Mouse (Mus musculus) liver, postnatal 0 days (tissue): ENCODE data around the gene Hipk2. TPM values are rescaled to one million over a fixed set of nuclear protein-coding genes. Genes with fewer than 3 reads are reported as not detected.
"Not testable (repeated sequence)": the region's sequence is repeated elsewhere in the genome, so short reads cannot be mapped to it uniquely, and the experiment has no call there.

ENCODE experiments used
- ATAC-seq: fragments of 200-750 bp; cut with Nextera tagmentation; 2 replicates; pipeline ENCODE4 v1.8.0; 2017; ENCODE audit warnings: mild to moderate bottlenecking, moderate library complexity
- DNase-seq: peaks from one replicate; pipeline ENCODE4 v3.0.0-alpha.2; 2016
- H3K27ac ChIP-seq: fragments of 300-500 bp; sonication (generic); 2 replicates; pipeline ENCODE4 v1.5.1; 2014; ENCODE audit warnings: antibody characterized with exemption, moderate library complexity, mild to moderate bottlenecking, low read depth
- H3K27me3 ChIP-seq: fragments of 300-500 bp; sonication (generic); 2 replicates; pipeline ENCODE4 v1.6.1; 2014; ENCODE audit warnings: low read length, control low read depth, mixed read lengths; ENCODE audit not compliant: insufficient read depth
- H3K36me3 ChIP-seq: fragments of 300-500 bp; sonication (generic); replicated peaks from 2 replicates; pipeline ENCODE4 v1.6.1; 2014; ENCODE audit warnings: mild to moderate bottlenecking, control low read depth, low read length, moderate library complexity, mixed read lengths; ENCODE audit not compliant: insufficient read depth
- H3K4me1 ChIP-seq: fragments of 300-500 bp; sonication (generic); 2 replicates; pipeline ENCODE4 v1.6.1; 2014; ENCODE audit warnings: antibody characterized with exemption, mild to moderate bottlenecking, control low read depth; ENCODE audit not compliant: insufficient read depth
- H3K4me2 ChIP-seq: fragments of 300-500 bp; sonication (generic); 2 replicates; pipeline ENCODE4 v1.6.1; 2014; ENCODE audit warnings: low read depth, mild to moderate bottlenecking, low read length, moderate library complexity, mixed read lengths
- H3K4me3 ChIP-seq: fragments of 300-500 bp; sonication (generic); 2 replicates; pipeline ENCODE4 v1.5.1; 2014; ENCODE audit warnings: low read depth, low read length
- H3K9ac ChIP-seq: fragments of 300-500 bp; sonication (generic); replicated peaks from 2 replicates; pipeline ENCODE4 v1.6.1; 2014; ENCODE audit warnings: mild to moderate bottlenecking, moderate library complexity
- H3K9me3 ChIP-seq: fragments of 300-500 bp; sonication (generic); 2 replicates; pipeline ENCODE4 v1.6.1; 2016; ENCODE audit warnings: mild to moderate bottlenecking, control low read depth, low read length, mixed read lengths
- CTCF ChIP-seq: sonication (generic); IDR thresholded peaks from 2 replicates; pipeline ENCODE4 v1.5.1; 2016; ENCODE audit warnings: antibody characterized with exemption, low read depth
- EP300 ChIP-seq: IDR thresholded peaks from 2 replicates; pipeline ENCODE4 v1.6.1; 2016; ENCODE audit warnings: antibody characterized with exemption, low read depth, mild to moderate bottlenecking
- WGBS: fragments of 180-500 bp; shearing (Covaris S2); extraction: QIAGEN DNeasy Blood & Tissue Kit; methylation state at CpG from one replicate; pipeline ENCODE4 v1.1.7; 2014; ENCODE audit not compliant: insufficient replicate concordance; 5-methylcytosine and 5-hydroxymethylcytosine counted together
- polyA plus RNA-seq: library from polyadenylated mRNA; unstranded; fragments of >200 nt; fragmentation: Nextera tagmentation; extraction: Ambion mirVana; gene quantifications from 2 replicates; pipeline ENCODE4 v1.2.1, GENCODE M21; 2015

Hipk2 gene
- polyA plus RNA-seq, 1 experiment from 2014 or later: 9.7 TPM

DNA sequence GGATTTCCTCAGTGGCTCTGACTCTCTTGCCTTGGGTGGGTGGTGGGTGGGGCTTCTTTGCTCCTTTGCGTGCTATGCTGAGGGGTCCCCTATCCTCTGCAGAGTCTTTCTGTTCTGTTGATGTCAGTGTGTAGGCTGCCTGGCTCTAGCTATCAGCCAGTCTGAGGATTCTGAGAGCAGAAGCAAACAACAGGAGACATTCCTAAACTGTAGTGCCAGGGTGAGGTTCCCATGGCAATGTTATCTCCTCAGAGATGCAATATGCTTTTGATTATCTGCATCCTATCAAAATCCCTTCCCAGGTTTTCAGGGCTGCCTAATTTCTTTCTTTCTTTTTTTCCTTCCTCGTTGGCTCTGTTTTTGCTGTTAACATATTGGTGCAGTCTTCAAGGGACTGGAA, 193.4 kb downstream of the Hipk2 start:
- no peak overlapping the region for H3K4me2 ChIP-seq
- H3K9ac ChIP-seq: no peak overlapping the region
- DNase-seq (no peak), ATAC-seq (no peak)
- no peak overlapping the region for H3K4me3 ChIP-seq
- H3K36me3 ChIP-seq: no peaks in the 10 kb centered on the region
- WGBS: 63% methylated on average over 2 of the region's 2 CpGs
- TF ChIP-seq EP300: no peak
- no peak for TF ChIP-seq CTCF
- H3K9me3 ChIP-seq: no peaks in the 10 kb centered on the region
- no peaks in the 10 kb centered on the region for H3K4me1 ChIP-seq
- H3K27me3 ChIP-seq: no peaks in the 10 kb centered on the region
- no peak overlapping the region for H3K27ac ChIP-seq

DNA sequence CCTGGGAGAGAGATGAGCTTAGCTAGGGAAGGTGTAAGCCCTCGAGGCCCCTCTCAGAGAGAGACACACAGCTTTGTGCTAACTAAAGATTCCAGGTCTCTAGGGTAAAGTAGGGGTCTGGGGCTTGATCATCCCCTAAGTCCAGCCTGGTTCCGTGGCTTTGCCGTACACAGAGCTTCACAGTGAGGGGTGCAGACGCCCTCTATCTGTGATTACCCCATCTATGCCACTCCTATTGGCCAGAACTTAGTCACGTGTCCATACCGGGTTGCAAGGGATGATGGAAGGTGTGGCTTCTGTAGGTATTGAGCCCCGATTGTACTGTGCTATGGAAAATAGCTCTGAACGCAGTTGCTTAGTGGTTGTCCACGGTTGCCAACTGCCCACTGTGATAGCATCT, 198.3 kb downstream of the Hipk2 start:
- H3K27ac ChIP-seq: no peak overlapping the region
- H3K4me2 ChIP-seq: no peak overlapping the region
- TF ChIP-seq CTCF: no peak
- no peak for TF ChIP-seq EP300
- H3K4me1 ChIP-seq: 0 out of 2 replicates have a peak, but pooled peaks cover 3% of the 10 kb centered on the region
- no peaks in the 10 kb centered on the region for H3K9me3 ChIP-seq
- no peak overlapping the region for H3K4me3 ChIP-seq
- DNase-seq (no peak), ATAC-seq (no peak)
- 64% methylated on average over 9 of the region's 9 CpGs for WGBS
- no peaks in the 10 kb centered on the region for H3K27me3 ChIP-seq
- H3K36me3 ChIP-seq: no peaks in the 10 kb centered on the region
- H3K9ac ChIP-seq: no peak overlapping the region

DNA sequence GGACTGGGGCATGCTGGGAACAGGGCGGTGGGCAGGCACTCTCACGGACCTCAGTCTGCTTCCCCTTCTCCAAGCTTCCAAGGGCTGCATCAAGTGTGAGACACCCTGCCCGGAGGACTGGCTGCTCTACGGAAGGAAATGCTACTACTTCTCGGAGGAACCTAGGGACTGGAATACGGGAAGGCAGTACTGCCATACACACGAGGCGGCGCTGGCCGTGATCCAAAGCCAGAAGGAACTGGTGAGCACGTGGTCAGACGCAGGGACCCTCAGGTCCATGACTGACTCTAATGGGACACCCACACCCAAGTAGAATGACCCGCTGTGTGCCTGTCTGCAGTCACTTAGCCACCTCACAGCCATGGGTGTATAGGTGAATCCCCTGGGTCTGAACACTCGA, 199.2 kb downstream of the Hipk2 start:
- no peak overlapping the region for H3K9ac ChIP-seq
- H3K4me1 ChIP-seq: 0 out of 2 replicates have a peak, but pooled peaks cover 3% of the 10 kb centered on the region
- no peaks in the 10 kb centered on the region for H3K9me3 ChIP-seq
- no peak for DNase-seq
- H3K27ac ChIP-seq: no peak overlapping the region
- ATAC-seq: no peak
- H3K36me3 ChIP-seq: no peaks in the 10 kb centered on the region
- no peak for TF ChIP-seq EP300
- no peak for TF ChIP-seq CTCF
- WGBS: 68% methylated on average over 14 of the region's 14 CpGs
- H3K4me3 ChIP-seq: no peak overlapping the region
- no peaks in the 10 kb centered on the region for H3K27me3 ChIP-seq
- no peak overlapping the region for H3K4me2 ChIP-seq

DNA sequence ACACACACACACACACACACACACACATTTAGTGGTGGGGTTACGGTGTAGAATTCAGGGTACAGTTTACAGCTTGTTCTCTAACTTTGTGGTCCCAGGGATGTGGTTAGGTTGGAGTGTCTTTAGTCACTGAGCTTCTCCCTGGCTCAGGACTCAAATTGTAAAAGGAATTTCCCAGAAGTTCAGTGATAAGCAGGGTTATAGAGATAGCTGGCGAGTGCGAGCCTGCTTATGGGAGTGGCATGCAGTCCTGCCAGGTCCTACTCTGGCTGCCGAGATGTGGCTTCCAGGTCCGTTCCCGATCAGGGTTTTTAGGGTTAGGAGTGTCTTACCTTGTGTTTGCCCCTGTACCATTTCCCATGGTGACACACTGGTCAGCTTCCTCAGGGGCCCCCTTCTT, 199.7 kb downstream of the Hipk2 start:
- ATAC-seq (no peak), DNase-seq (no peak)
- 64% methylated on average over 6 of the region's 6 CpGs for WGBS
- no peak for TF ChIP-seq CTCF
- Histone ChIP-seq H3K36me3 (no peaks in the 10 kb centered on the region), H3K4me3 (no peak overlapping the region), H3K27ac (no peak overlapping the region), H3K27me3 (no peaks in the 10 kb centered on the region), H3K4me1 (peaks cover 3% of the 10 kb centered on the region; the same call in 1 of the 2 replicates), H3K9me3 (no peaks in the 10 kb centered on the region), H3K9ac (no peak overlapping the region), H3K4me2 (no peak overlapping the region)

DNA sequence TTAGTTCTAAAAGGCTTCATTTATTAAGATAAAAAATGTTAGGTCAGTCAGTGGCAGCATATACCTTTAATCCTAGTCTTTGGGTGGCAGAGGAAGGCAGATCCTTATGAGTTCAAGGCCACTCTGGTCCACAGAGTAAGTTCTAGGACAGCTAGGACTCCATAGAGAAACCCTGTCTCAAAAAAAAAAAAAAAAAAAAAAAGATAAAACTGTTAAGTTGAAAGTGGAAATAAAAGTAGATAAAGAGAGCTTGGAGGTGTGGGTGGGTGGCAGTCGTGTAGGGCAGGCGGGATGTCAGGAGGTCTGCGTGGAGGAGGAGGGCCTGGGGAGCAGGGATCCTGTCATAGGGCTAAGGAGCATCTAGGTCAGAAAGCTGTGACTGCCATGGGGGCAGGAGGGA, 204.0 kb downstream of the Hipk2 start:
- Histone ChIP-seq H3K4me1 (peaks cover 5% of the 10 kb centered on the region; the same call in 1 of the 2 replicates), H3K9me3 (no peaks in the 10 kb centered on the region), H3K4me2 (no peak overlapping the region), H3K36me3 (no peaks in the 10 kb centered on the region), H3K4me3 (no peak overlapping the region), H3K27ac (no peak overlapping the region), H3K27me3 (no peaks in the 10 kb centered on the region), H3K9ac (no peak overlapping the region)
- no peak for TF ChIP-seq EP300
- TF ChIP-seq CTCF: no peak
- ATAC-seq (no peak), DNase-seq (no peak)
- 65% methylated on average over 3 of the region's 3 CpGs for WGBS

DNA sequence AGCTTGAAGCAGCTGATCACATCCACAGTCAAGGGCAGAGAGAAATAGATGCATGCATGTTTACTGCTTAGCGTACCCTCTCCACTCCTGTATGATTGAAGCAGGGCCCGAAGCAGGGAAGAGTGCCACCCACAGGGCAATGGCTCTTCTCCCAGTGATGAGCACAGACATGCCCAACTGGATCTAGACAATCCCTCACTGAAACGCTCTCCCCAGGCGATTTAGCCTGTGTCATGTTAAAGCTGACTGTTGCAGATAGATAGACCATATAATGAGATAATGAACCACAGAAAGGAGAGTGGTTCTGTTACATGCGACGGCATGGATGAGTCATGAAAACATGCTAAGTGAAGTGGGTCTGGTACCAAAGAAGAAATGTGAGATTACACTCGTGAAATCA, 204.7 kb downstream of the Hipk2 start:
- Histone ChIP-seq H3K4me2 (no peak overlapping the region), H3K4me1 (peaks cover 4% of the 10 kb centered on the region; the same call in 1 of the 2 replicates), H3K27me3 (no peaks in the 10 kb centered on the region), H3K27ac (no peak overlapping the region), H3K9ac (no peak overlapping the region), H3K4me3 (no peak overlapping the region), H3K9me3 (no peaks in the 10 kb centered on the region), H3K36me3 (no peaks in the 10 kb centered on the region)
- TF ChIP-seq EP300: no peak
- TF ChIP-seq CTCF: no peak
- ATAC-seq (no peak; the same call in 1 of the 2 replicates), DNase-seq (no peak)
- WGBS: 57% methylated on average over 7 of the region's 7 CpGs

DNA sequence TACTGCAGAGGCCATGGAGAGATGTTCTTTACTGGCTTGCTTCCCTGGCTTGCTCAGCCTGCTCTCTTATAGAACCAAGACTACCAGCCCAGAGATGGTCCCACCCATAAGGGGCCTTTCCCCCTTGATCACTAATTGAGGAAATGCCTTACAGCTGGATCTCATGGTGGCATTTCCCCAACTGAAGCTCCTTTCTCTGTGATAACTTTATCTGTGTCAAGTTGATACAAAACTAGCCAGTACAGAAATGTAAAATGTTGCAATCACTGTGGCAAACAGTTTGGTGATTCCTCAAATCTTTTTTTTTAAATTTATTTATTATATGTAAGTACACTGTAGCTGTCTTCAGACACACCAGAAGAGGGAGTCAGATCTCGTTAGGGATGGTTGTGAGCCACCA, 205.5 kb downstream of the Hipk2 start:
- not testable (repeated sequence) for H3K36me3 ChIP-seq, H3K27ac ChIP-seq, H3K9me3 ChIP-seq, H3K27me3 ChIP-seq, H3K4me2 ChIP-seq, H3K9ac ChIP-seq, ATAC-seq, H3K4me3 ChIP-seq, DNase-seq, H3K4me1 ChIP-seq
- WGBS: 80% methylated on average over 1 of the region's 1 CpGs
